Mouse (Mus musculus) v-Abl transformed pro-B cells (cell line): ENCODE results near the gene Itga2b.

Source experiments
- in situ Hi-C, 2 experiments: fragments of 400-800 bp; cut with MboI; formaldehyde crosslinking; loops; one replicate each; pipeline ENCODE4 v1.15.1; 2025; ENCODE audit not compliant: unreplicated experiment in 2 of 2

The Itga2b gene

GRCm38 (mm10) chr11:102469648-102470357 lies at the start of gene Itga2b:
TSS of gene Itga2b (minus strand) at chr11:102470122.
- in situ Hi-C loops: no loop called here

GRCm38 (mm10) chr11:102514793-102515424 lies 45.0 kb upstream of the Itga2b start:
- in situ Hi-C loops: no loop called here

GRCm38 (mm10) chr11:102510226-102510625 lies 40.3 kb upstream of the Itga2b start:
- in situ Hi-C loops: no loop called here

- in situ Hi-C loops: no loop called here
Measured at GRCm38 (mm10) chr11:102496732-102497131, 26.8 kb upstream of the Itga2b start.

- in situ Hi-C loops: no loop called here
Measured at GRCm38 (mm10) chr11:102496206-102496605, 26.3 kb upstream of the Itga2b start.

- in situ Hi-C loops: no loop called here
Measured at GRCm38 (mm10) chr11:102495742-102496141, 25.8 kb upstream of the Itga2b start.

GRCm38 (mm10) chr11:102495114-102495513 lies 25.2 kb upstream of the Itga2b start:
- in situ Hi-C loops: no loop called here

- in situ Hi-C loops: no loop called here
Measured at GRCm38 (mm10) chr11:102494063-102494650, 24.2 kb upstream of the Itga2b start.

- in situ Hi-C loops: no loop called here
Measured at GRCm38 (mm10) chr11:102493241-102493640, 23.3 kb upstream of the Itga2b start.

GRCm38 (mm10) chr11:102487901-102488300 lies 18.0 kb upstream of the Itga2b start:
- in situ Hi-C loops: loop anchor here in 1 of 2 experiments (5.0 kb wide), 1 partner anchor 89 kb away; the partner anchor contains the start of gene Gm11627

- in situ Hi-C loops: loop anchor here in 1 of 2 experiments (5.0 kb wide), 1 partner anchor 90 kb away; the partner anchor contains the start of gene Gm11627
Measured at GRCm38 (mm10) chr11:102486733-102487386, 16.9 kb upstream of the Itga2b start.

- in situ Hi-C loops: no loop called here
Measured at GRCm38 (mm10) chr11:102481779-102482178, 11.9 kb upstream of the Itga2b start.

GRCm38 (mm10) chr11:102480897-102481296 lies 11.0 kb upstream of the Itga2b start:
- in situ Hi-C loops: no loop called here

- in situ Hi-C loops: no loop called here
Measured at GRCm38 (mm10) chr11:102480111-102480510, 10.2 kb upstream of the Itga2b start.

- in situ Hi-C loops: no loop called here
Measured at GRCm38 (mm10) chr11:102479581-102479980, 9.7 kb upstream of the Itga2b start.

GRCm38 (mm10) chr11:102478671-102479070 lies 8.7 kb upstream of the Itga2b start:
- in situ Hi-C loops: no loop called here

- in situ Hi-C loops: no loop called here
Measured at GRCm38 (mm10) chr11:102475027-102475426, 5.1 kb upstream of the Itga2b start.

- in situ Hi-C loops: no loop called here
Measured at GRCm38 (mm10) chr11:102467041-102467631, 2.8 kb downstream of the Itga2b start.

GRCm38 (mm10) chr11:102465713-102466436 lies 4.0 kb downstream of the Itga2b start:
- in situ Hi-C loops: no loop called here

- in situ Hi-C loops: no loop called here
Measured at GRCm38 (mm10) chr11:102464901-102465300, 5.0 kb downstream of the Itga2b start.
